Mouse (Mus musculus) forebrain, embryonic 13.5 days (tissue): ENCODE measurements around the gene Asb18. TPM values are rescaled to one million over a fixed set of nuclear protein-coding genes. Genes with fewer than 3 reads are reported as not detected.

Experiments
- ATAC-seq: fragments of 200-750 bp; cut with Nextera tagmentation; 2 replicates; pipeline ENCODE4 v1.8.0; 2017
- H3K27ac ChIP-seq: fragments of 300-500 bp; sonication (generic); 2 replicates; pipeline ENCODE4 v1.5.1; 2015; ENCODE audit warnings: inconsistent platforms, mild to moderate bottlenecking, moderate library complexity
- H3K27me3 ChIP-seq: fragments of 300-500 bp; sonication (generic); 2 replicates; pipeline ENCODE4 v1.6.1; 2015; ENCODE audit warnings: mild to moderate bottlenecking, inconsistent platforms
- H3K36me3 ChIP-seq: fragments of 300-500 bp; sonication (generic); 2 replicates; pipeline ENCODE4 v1.6.1; 2015; ENCODE audit warnings: mild to moderate bottlenecking, inconsistent platforms; ENCODE audit not compliant: poor library complexity, severe bottlenecking
- H3K4me1 ChIP-seq: fragments of 300-500 bp; sonication (generic); 2 replicates; pipeline ENCODE4 v1.6.1; 2015; ENCODE audit warnings: inconsistent platforms
- H3K4me2 ChIP-seq: fragments of 300-500 bp; sonication (generic); 2 replicates; pipeline ENCODE4 v1.6.1; 2015; ENCODE audit warnings: inconsistent platforms, mild to moderate bottlenecking, moderate library complexity
- H3K4me3 ChIP-seq: fragments of 300-500 bp; sonication (generic); 2 replicates; pipeline ENCODE4 v1.5.1; 2015; ENCODE audit warnings: mild to moderate bottlenecking, inconsistent platforms
- H3K9ac ChIP-seq: fragments of 300-500 bp; sonication (generic); 2 replicates; pipeline ENCODE4 v1.6.1; 2015; ENCODE audit warnings: mild to moderate bottlenecking, inconsistent platforms
- H3K9me3 ChIP-seq: fragments of 300-500 bp; sonication (generic); replicated peaks from 2 replicates; pipeline ENCODE4 v1.6.1; 2016; ENCODE audit warnings: inconsistent platforms
- WGBS: fragments of 180-500 bp; shearing (Covaris S2); methylation state at CpG from one replicate; pipeline ENCODE4 v1.1.7; 2015; 5-methylcytosine and 5-hydroxymethylcytosine counted together
- polyA plus RNA-seq: library from polyadenylated mRNA; unstranded; fragments of >200 nt; fragmentation: Nextera tagmentation; extraction: Ambion mirVana; gene quantifications from 2 replicates; pipeline ENCODE4 v1.2.1, GENCODE M21; 2015

Asb18 gene
- polyA plus RNA-seq, 1 experiment from 2014 or later: 0.14 TPM

DNA sequence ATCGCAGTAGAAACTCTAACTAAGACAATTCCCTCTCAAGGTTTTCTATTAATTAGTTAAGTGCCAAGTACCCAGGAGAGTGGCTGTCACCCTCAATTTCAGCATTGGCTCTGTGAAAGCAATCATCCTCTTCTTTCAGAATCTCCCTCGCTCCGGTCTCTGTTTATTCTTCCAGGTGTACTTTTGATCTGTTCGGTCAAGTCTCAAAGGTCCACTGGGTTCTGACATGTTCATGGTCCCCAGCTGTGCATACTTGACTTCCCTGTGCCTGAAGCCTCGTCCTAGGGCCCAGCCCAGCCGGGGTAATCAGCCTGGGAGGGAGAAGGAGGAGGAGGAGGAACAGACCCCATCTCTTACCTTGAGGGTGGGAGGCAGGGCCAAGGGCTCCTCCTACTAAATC, 95.3 kb downstream of the Asb18 start:
- Histone ChIP-seq H3K27me3 (peaks cover 87% of the 10 kb centered on the region), H3K36me3 (no peaks in the 10 kb centered on the region), H3K9me3 (no peaks in the 10 kb centered on the region), H3K4me3 (no peak overlapping the region), H3K27ac (no peak overlapping the region), H3K4me2 (no peak overlapping the region), H3K4me1 (peaks cover 14% of the 10 kb centered on the region), H3K9ac (no peak overlapping the region)
- no peak for ATAC-seq
- WGBS: 73% methylated on average over 6 of the region's 6 CpGs

DNA sequence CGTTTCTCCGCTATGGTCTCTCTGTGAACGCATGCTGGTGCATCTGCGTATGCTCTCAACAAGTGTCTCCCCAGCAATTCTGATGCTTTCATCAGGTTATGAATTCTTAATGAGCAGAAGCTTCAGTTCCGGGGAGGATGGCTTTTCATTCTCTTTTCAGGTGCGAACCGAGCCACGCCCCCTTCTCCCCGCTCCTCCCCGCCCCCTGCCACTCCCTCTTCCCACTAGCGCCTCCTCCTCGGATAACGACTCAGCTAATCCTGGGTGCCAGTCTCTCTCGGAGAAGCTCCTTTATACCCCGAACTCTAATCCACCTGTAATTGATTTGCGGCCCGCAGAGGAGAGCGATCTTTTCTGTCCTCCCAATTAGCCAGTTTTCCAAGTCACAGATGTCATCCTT, 96.4 kb downstream of the Asb18 start:
- Histone ChIP-seq H3K27me3 (peaks cover 85% of the 10 kb centered on the region), H3K27ac (no peak overlapping the region), H3K4me3 (no peak overlapping the region), H3K4me1 (peaks cover 5% of the 10 kb centered on the region), H3K4me2 (no peak overlapping the region), H3K9me3 (no peaks in the 10 kb centered on the region), H3K9ac (no peak overlapping the region), H3K36me3 (no peaks in the 10 kb centered on the region)
- 11% methylated on average over 18 of the region's 18 CpGs for WGBS
- ATAC-seq: no peak

DNA sequence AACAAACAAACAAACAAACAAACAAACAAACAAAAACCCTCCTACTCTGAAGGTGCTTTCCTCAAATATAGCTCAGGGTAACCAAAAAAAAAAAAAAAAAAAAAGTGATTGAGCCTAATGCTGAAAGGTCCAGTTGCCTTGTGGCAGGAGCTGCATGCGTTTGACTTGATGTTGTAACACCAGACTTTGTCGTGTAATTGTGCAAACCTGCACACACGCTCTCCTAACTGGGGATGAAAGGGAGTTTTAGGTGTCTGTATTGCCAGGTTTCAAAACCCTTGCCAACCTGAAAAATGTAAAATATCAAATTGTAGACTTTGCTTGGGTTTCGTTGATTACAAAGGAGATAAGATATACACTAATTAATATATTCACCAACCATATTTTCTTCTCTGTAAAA, 100.9 kb downstream of the Asb18 start:
- H3K9ac ChIP-seq: no peak overlapping the region
- no peak overlapping the region for H3K4me2 ChIP-seq
- H3K27me3 ChIP-seq: peaks cover 75% of the 10 kb centered on the region
- H3K27ac ChIP-seq: no peak overlapping the region
- WGBS: 73% methylated on average over 4 of the region's 4 CpGs
- no peaks in the 10 kb centered on the region for H3K9me3 ChIP-seq
- ATAC-seq: no peak
- no peaks in the 10 kb centered on the region for H3K36me3 ChIP-seq
- H3K4me1 ChIP-seq: 0 out of 2 replicates have a peak, but pooled peaks cover 4% of the 10 kb centered on the region
- H3K4me3 ChIP-seq: no peak overlapping the region

DNA sequence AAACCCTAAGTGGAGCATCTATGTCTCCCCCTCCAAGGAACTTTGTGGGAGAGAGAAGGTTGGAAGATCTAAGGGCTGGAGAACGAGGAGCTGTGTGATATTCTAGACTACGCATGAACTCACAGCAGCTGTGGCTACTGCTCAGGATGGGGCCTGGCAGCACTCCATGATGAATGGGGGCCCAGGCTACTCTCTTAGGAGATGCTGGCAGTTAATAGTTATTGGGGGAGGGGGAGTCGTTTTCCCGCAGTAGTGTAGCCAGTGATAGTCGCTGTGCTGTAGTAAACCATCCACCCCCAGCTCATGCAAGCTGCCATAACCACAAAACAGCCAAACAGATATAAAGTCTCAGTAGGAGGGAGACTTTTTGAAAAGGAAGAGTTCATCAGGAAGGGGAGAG, 102.1 kb downstream of the Asb18 start:
- Histone ChIP-seq H3K36me3 (no peaks in the 10 kb centered on the region), H3K27me3 (peaks cover 62% of the 10 kb centered on the region), H3K9ac (no peak overlapping the region), H3K27ac (no peak overlapping the region), H3K4me1 (0 out of 2 replicates have a peak, but pooled peaks cover 4% of the 10 kb centered on the region), H3K9me3 (no peaks in the 10 kb centered on the region), H3K4me3 (no peak overlapping the region), H3K4me2 (no peak overlapping the region)
- WGBS: 42% methylated on average over 5 of the region's 5 CpGs
- ATAC-seq: no peak

DNA sequence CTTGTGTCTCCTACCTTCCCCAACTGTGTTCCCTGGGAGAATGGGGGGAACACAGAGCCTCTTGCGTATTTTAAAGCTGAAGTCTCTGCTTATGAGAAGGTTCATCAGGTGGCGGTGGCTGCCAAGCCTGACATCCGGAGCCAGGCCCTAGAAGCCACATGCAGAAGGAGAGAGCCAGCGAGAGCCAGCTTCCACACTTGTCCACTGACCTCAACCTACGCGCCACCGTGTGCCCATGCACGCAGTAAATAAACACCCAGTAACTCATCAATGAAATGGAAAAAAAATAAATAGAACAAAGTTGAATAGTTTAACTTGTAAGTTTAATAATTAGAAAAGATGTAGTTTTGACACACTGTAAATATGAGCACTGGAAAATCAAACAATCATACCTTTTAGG, 104.7 kb downstream of the Asb18 start:
- H3K4me3 ChIP-seq: no peak overlapping the region
- 93% methylated on average over 8 of the region's 8 CpGs for WGBS
- no peaks in the 10 kb centered on the region for H3K9me3 ChIP-seq
- H3K36me3 ChIP-seq: peaks cover 5% of the 10 kb centered on the region; the same call in 1 of the 2 replicates
- no peak overlapping the region for H3K9ac ChIP-seq
- ATAC-seq: no peak
- H3K27ac ChIP-seq: no peak overlapping the region
- H3K4me2 ChIP-seq: no peak overlapping the region
- 0 out of 2 replicates have a peak, but pooled peaks cover 4% of the 10 kb centered on the region for H3K4me1 ChIP-seq
- H3K27me3 ChIP-seq: peaks cover 51% of the 10 kb centered on the region

DNA sequence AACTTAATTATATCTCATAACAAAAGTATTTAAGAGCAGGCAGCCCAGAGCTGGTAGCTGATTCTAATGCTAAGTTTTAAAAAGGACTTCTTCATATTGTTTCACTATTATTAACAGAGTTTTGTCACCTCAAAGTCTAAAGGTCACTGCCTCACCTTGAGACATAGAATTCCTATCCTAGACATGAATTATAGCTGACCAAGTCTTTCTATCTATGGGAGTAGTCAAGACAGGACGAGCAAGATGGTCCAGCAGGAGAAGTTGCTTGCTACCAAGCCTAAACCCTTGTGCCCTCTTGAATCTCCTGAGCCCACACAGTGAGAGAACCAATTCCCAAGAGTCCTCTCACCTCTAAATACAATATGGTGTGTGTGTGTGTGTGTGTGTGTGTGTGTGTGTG, 111.8 kb downstream of the Asb18 start:
- WGBS: 78% methylated on average over 1 of the region's 1 CpGs
- Histone ChIP-seq H3K4me1 (peaks cover 7% of the 10 kb centered on the region; the same call in 1 of the 2 replicates), H3K27me3 (peaks cover 14% of the 10 kb centered on the region; the same call in 1 of the 2 replicates), H3K4me3 (no peak overlapping the region), H3K27ac (no peak overlapping the region), H3K36me3 (peaks cover 5% of the 10 kb centered on the region; the same call in 1 of the 2 replicates), H3K9me3 (no peaks in the 10 kb centered on the region), H3K9ac (no peak overlapping the region), H3K4me2 (no peak overlapping the region)
- no peak for ATAC-seq

DNA sequence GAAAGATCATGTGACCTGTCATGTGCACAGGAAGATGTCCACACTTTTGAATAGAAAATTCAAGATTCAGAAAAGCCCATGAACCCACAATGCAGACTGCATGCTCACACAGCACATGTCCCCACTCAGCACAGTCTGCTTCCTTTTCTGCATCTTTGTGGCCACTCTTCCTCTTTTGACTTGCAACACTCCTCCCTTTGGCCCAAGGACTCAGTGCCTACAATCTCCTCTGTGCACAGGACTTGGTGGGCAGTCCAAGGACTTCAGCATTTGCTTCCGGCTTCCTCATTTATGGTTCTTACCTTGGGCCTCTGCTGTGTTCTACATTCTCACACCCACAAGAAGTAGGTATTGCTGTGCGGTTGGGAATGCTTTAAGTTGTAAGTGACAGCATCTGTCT, 112.2 kb downstream of the Asb18 start:
- Histone ChIP-seq H3K27ac (no peak overlapping the region), H3K4me2 (no peak overlapping the region), H3K4me1 (peaks cover 7% of the 10 kb centered on the region; the same call in 1 of the 2 replicates), H3K4me3 (no peak overlapping the region), H3K36me3 (peaks cover 5% of the 10 kb centered on the region; the same call in 1 of the 2 replicates), H3K9ac (no peak overlapping the region), H3K27me3 (peaks cover 14% of the 10 kb centered on the region; the same call in 1 of the 2 replicates), H3K9me3 (no peaks in the 10 kb centered on the region)
- WGBS: 90% methylated on average over 2 of the region's 2 CpGs
- no peak for ATAC-seq

DNA sequence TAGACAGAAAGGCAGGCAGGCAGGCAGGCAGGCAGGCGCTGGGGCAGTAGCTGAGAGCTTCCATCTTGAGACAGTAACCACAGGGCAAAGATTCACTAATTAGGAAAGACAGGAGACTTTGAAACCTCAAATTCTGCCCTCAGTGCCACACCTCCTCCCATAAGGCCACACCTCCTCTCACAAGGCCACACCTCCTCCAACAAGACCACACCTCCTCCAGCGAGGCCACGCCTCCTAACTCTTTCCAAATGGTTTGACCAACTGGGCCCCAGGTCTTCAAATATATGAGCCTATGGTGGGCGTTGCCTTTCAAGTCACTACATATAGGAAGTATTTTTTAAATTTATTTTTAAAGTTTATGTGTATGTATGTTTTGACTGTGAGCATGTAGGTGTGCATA, 113.1 kb downstream of the Asb18 start:
- H3K9ac ChIP-seq: no peak overlapping the region
- no peak for ATAC-seq
- no peak overlapping the region for H3K27ac ChIP-seq
- H3K4me1 ChIP-seq: peaks cover 7% of the 10 kb centered on the region; the same call in 1 of the 2 replicates
- H3K36me3 ChIP-seq: peaks cover 1% of the 10 kb centered on the region; the same call in 1 of the 2 replicates
- H3K9me3 ChIP-seq: no peaks in the 10 kb centered on the region
- 81% methylated on average over 4 of the region's 4 CpGs for WGBS
- no peak overlapping the region for H3K4me3 ChIP-seq
- H3K4me2 ChIP-seq: no peak overlapping the region
- H3K27me3 ChIP-seq: peaks cover 14% of the 10 kb centered on the region; the same call in 1 of the 2 replicates

Other genes with a start within 250 kb of the Asb18 start
- 18.7 and 29.4 TPM in 2 replicates for gene Gbx2, start 83.5 kb downstream of the Asb18 start, polyA plus RNA-seq
- 0.62 and 0.93 TPM in 2 replicates for gene Iqca, start 138.7 kb upstream of the Asb18 start, polyA plus RNA-seq
- 28.5 and 29.1 TPM in 2 replicates for gene Ackr3, start 189.3 kb upstream of the Asb18 start, polyA plus RNA-seq